8 mouse cellular contexts compared by ENCODE assay signal in the genomic region with DNA sequence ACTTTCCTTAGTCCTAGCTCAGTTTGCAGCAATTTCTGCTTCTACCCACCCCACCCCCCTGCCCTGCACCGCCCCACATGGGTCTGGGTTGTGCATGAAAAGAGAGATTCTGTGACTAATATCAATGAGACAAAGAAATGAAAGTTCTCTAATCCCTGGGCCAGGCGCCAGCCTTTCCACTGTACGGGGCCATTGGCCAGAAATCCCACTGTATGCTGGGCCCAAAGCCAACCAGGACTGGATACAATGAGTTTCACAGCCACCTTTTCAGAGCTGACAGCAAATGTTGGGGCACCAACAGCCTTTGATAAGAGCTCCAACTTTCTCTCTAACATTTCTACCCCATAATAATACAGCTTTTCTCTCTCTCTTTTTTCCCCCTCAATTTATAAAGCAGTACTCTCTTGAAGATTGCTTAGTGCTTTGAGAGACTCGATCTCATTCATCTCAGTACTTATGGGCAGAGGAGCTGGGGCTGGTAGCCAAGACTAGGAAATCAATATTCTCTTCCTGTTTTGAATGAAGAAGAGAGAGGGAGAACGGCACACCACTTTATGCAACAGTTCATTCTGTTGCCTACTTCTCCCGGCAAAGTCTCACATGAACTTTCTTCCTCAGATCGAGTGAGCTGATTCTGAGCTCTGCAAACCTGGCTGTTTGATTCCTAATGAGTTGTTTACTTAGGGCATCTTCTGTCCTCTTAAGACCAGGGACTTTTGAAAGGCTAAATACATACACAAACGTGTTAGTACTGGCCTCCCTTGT. TPM values are rescaled to one million over a fixed set of nuclear protein-coding genes. Genes with fewer than 3 reads are reported as not detected.
DNase-seq lines count a peak whose midpoint lies in the region; ATAC-seq and TF ChIP-seq lines count a peak whose summit lies in the region.

No protein-coding gene starts in this region.

- no peak overlapping the region for H3K4me3 ChIP-seq in forebrain, embryonic 11.5 days (ENCODE audit: low read depth, low read length)
- no peak overlapping the region for H3K4me3 ChIP-seq in forebrain, embryonic 10.5 days
- no peak overlapping the region for H3K4me3 ChIP-seq in embryonic fibroblast, embryonic 13.5 days (ENCODE audit: insufficient read depth, low read length)
- no peak overlapping the region for H3K4me3 ChIP-seq in heart, embryonic 12.5 days
- no peak overlapping the region for H3K4me3 ChIP-seq in kidney, postnatal 0 days (replicated peaks; ENCODE audit: low read depth, low read length)
- no peak overlapping the region for H3K4me3 ChIP-seq in limb, embryonic 14.5 days (replicated peaks; ENCODE audit: low read length)

- no peaks in the 10 kb centered on the region for H3K27me3 ChIP-seq in forebrain, embryonic 11.5 days (ENCODE audit: control insufficient read depth, insufficient read depth, low read length)
- H3K27me3 ChIP-seq in forebrain, embryonic 10.5 days (ENCODE audit: poor library complexity, severe bottlenecking) = no peaks in the 10 kb centered on the region
- H3K27me3 ChIP-seq in heart, embryonic 12.5 days (replicated peaks) = no peaks in the 10 kb centered on the region
- H3K27me3 ChIP-seq in kidney, postnatal 0 days (ENCODE audit: insufficient read depth, low read length) = no peaks in the 10 kb centered on the region
- no peaks in the 10 kb centered on the region for H3K27me3 ChIP-seq in limb, embryonic 14.5 days (ENCODE audit: control insufficient read depth, insufficient read depth, low read length)

- peak; percentile 54 for DNase-seq in forebrain, embryonic 11.5 days (ENCODE audit: low spot score)
- no peak for DNase-seq in forebrain, embryonic 10.5 days (ENCODE audit: extremely low spot score, low spot score)
- peak; percentile 76 for DNase-seq in kidney, postnatal 0 days (ENCODE audit: low spot score)
- DNase-seq in limb, embryonic 14.5 days (ENCODE audit: low spot score) = peak; percentile 96
- peak; percentile 46 for DNase-seq in ovary, adult 18-20 months (ENCODE audit: low spot score)

- no peaks in the 10 kb centered on the region for H3K4me1 ChIP-seq in forebrain, embryonic 11.5 days (replicated peaks; ENCODE audit: control insufficient read depth, insufficient read depth, low read length)
- H3K4me1 ChIP-seq in forebrain, embryonic 10.5 days = peaks cover 8% of the 10 kb centered on the region
- H3K4me1 ChIP-seq in embryonic fibroblast, embryonic 13.5 days (ENCODE audit: control insufficient read depth, insufficient read depth, low read length) = peaks cover 8% of the 10 kb centered on the region
- peaks cover 15% of the 10 kb centered on the region for H3K4me1 ChIP-seq in heart, embryonic 12.5 days (replicated peaks)
- H3K4me1 ChIP-seq in kidney, postnatal 0 days (replicated peaks; ENCODE audit: insufficient read depth, low read length) = no peaks in the 10 kb centered on the region
- H3K4me1 ChIP-seq in limb, embryonic 14.5 days (ENCODE audit: control insufficient read depth, insufficient read depth, low read length) = peaks cover 14% of the 10 kb centered on the region

- H3K27ac ChIP-seq in forebrain, embryonic 11.5 days (ENCODE audit: low read depth, low read length) = no peak overlapping the region
- no peak overlapping the region for H3K27ac ChIP-seq in forebrain, embryonic 10.5 days
- H3K27ac ChIP-seq in embryonic fibroblast, embryonic 13.5 days (ENCODE audit: insufficient read depth, low read length) = peak overlapping the region; percentile 99
- peak overlapping the region; percentile 48; the same call in 1 of the 2 replicates for H3K27ac ChIP-seq in heart, embryonic 12.5 days (ENCODE audit: poor library complexity, severe bottlenecking)
- H3K27ac ChIP-seq in kidney, postnatal 0 days = no peak overlapping the region
- peak overlapping the region; percentile 63 for H3K27ac ChIP-seq in limb, embryonic 14.5 days (replicated peaks; ENCODE audit: low read depth, low read length)

- H3K4me2 ChIP-seq in forebrain, embryonic 11.5 days (ENCODE audit: low read depth, low read length, severe bottlenecking) = no peak overlapping the region
- no peak overlapping the region for H3K4me2 ChIP-seq in heart, embryonic 12.5 days
- no peak overlapping the region for H3K4me2 ChIP-seq in kidney, postnatal 0 days (ENCODE audit: low read length)
- H3K4me2 ChIP-seq in limb, embryonic 14.5 days (replicated peaks; ENCODE audit: low read depth, low read length, severe bottlenecking) = no peak overlapping the region

- H3K9ac ChIP-seq in forebrain, embryonic 11.5 days (ENCODE audit: low read length) = no peak overlapping the region
- no peak overlapping the region for H3K9ac ChIP-seq in heart, embryonic 12.5 days
- no peak overlapping the region for H3K9ac ChIP-seq in kidney, postnatal 0 days (ENCODE audit: low read depth, low read length)
- H3K9ac ChIP-seq in limb, embryonic 14.5 days (ENCODE audit: low read depth, low read length, severe bottlenecking) = no peak overlapping the region

- no peaks in the 10 kb centered on the region for H3K9me3 ChIP-seq in forebrain, embryonic 11.5 days (ENCODE audit: control insufficient read depth, low read length)
- H3K9me3 ChIP-seq in forebrain, embryonic 10.5 days = no peaks in the 10 kb centered on the region
- H3K9me3 ChIP-seq in heart, embryonic 12.5 days (replicated peaks) = no peaks in the 10 kb centered on the region; the same call in 1 of the 2 replicates
- no peaks in the 10 kb centered on the region for H3K9me3 ChIP-seq in kidney, postnatal 0 days (replicated peaks; ENCODE audit: low read length)
- H3K9me3 ChIP-seq in limb, embryonic 14.5 days (ENCODE audit: control insufficient read depth, low read length) = no peaks in the 10 kb centered on the region

- no peaks in the 10 kb centered on the region for H3K36me3 ChIP-seq in forebrain, embryonic 11.5 days (ENCODE audit: control insufficient read depth, insufficient read depth, low read length)
- H3K36me3 ChIP-seq in forebrain, embryonic 10.5 days (replicated peaks) = no peaks in the 10 kb centered on the region
- H3K36me3 ChIP-seq in heart, embryonic 12.5 days = no peaks in the 10 kb centered on the region
- H3K36me3 ChIP-seq in kidney, postnatal 0 days (ENCODE audit: insufficient read depth, low read length) = no peaks in the 10 kb centered on the region
- H3K36me3 ChIP-seq in limb, embryonic 14.5 days (ENCODE audit: control insufficient read depth, insufficient read depth, low read length) = no peaks in the 10 kb centered on the region

- TF ChIP-seq POLR2A in embryonic fibroblast, embryonic 13.5 days (IDR thresholded peaks at IDR 0.05; ENCODE audit: low read depth, low read length) = 0 out of 2 replicates have a peak, but pooled peaks have one; percentile 23
- TF ChIP-seq POLR2A in limb, embryonic 14.5 days (IDR thresholded peaks at IDR 0.05; ENCODE audit: borderline replicate concordance, extremely low read depth, insufficient read depth, insufficient read length) = no peak

- TF ChIP-seq CTCF in embryonic fibroblast, embryonic 13.5 days (IDR thresholded peaks at IDR 0.05; ENCODE audit: borderline replicate concordance, insufficient read depth, low read length) = no peak
- TF ChIP-seq CTCF in kidney, postnatal 0 days (IDR thresholded peaks at IDR 0.05; ENCODE audit: low read depth) = no peak

- 54% methylated on average over 8 of the region's 8 CpGs for WGBS in forebrain, embryonic 11.5 days
- 78% methylated on average over 8 of the region's 8 CpGs for WGBS in forebrain, embryonic 10.5 days
- WGBS in heart, embryonic 12.5 days = 38% methylated on average over 8 of the region's 8 CpGs
- WGBS in kidney, postnatal 0 days = 32% methylated on average over 8 of the region's 8 CpGs
- 35% methylated on average over 8 of the region's 8 CpGs for whole genome bisulfite sequencing in limb, embryonic 14.5 days

- ATAC-seq in forebrain, embryonic 11.5 days (replicated peaks; ENCODE audit: low FRiP score) = peak; percentile 90
- peak; percentile 71 for ATAC-seq in heart, embryonic 12.5 days (ENCODE audit: insufficient number of reproducible peaks, low FRiP score)
- ATAC-seq in kidney, postnatal 0 days (replicated peaks; ENCODE audit: low FRiP score, low read depth) = no peak; the same call in 1 of the 2 replicates
- peak; percentile 95 for ATAC-seq in limb, embryonic 14.5 days (ENCODE audit: low FRiP score, low read depth)
- ATAC-seq in megakaryocyte progenitor cell, adult 5-6 weeks (replicated peaks; ENCODE audit: poor library complexity) = no peak

RNA-seq across cellular contexts. Expression of a gene that starts 9.2 kb away (rescaled TPM):
- 188 and 192 TPM in 2 replicates for polyA plus RNA-seq in forebrain, embryonic 11.5 days (2014; fragmentation: Nextera tagmentation; extraction: Ambion mirVana)
- 142 and 150 TPM in 2 replicates for polyA plus RNA-seq in forebrain, embryonic 10.5 days (2016; fragmentation: Nextera tagmentation; extraction: Ambion mirVana)
- polyA plus RNA-seq in embryonic fibroblast, embryonic 13.5 days (2011; ENCODE audit: insufficient read length, low read depth, missing spikeins) = 706 and 1,598 TPM in 2 replicates
- polyA plus RNA-seq in heart, embryonic 12.5 days (2016; fragmentation: Nextera tagmentation; extraction: Ambion mirVana) = 282 and 283 TPM in 2 replicates
- polyA plus RNA-seq in kidney, postnatal 0 days (2015; fragmentation: Nextera tagmentation; extraction: Ambion mirVana) = 449 and 471 TPM in 2 replicates
- 321 and 513 TPM in 2 replicates for polyA plus RNA-seq in limb, embryonic 14.5 days (2012; rRNA removed)
- polyA plus RNA-seq in limb, embryonic 14.5 days (2014; fragmentation: Nextera tagmentation; extraction: Ambion mirVana) = 595 and 613 TPM in 2 replicates
- not detected in 2 replicates for total RNA-seq in megakaryocyte progenitor cell, adult 5-6 weeks (2015)
- total RNA-seq in megakaryocyte progenitor cell, adult 5-6 weeks (2017) = 0.17 and 0.42 TPM in 2 replicates

Comparison
In these comparisons a context has a peak if more than half of its experiments do, and no peak if none do; other contexts are left out.
1. ATAC-seq: peak in forebrain, embryonic 11.5 days (single experiment), heart, embryonic 12.5 days (single experiment) and limb, embryonic 14.5 days (single experiment); none in kidney, postnatal 0 days (single experiment) and megakaryocyte progenitor cell, adult 5-6 weeks (single experiment).
2. H3K27ac ChIP-seq: peak in embryonic fibroblast, embryonic 13.5 days (single experiment), heart, embryonic 12.5 days (single experiment) and limb, embryonic 14.5 days (single experiment); none in forebrain, embryonic 11.5 days (single experiment), forebrain, embryonic 10.5 days (single experiment) and kidney, postnatal 0 days (single experiment).